Mouse (Mus musculus) left cerebral cortex, postnatal 14 days (tissue): ENCODE results near the gene Pnmt. TPM values are rescaled to one million over a fixed set of nuclear protein-coding genes. Genes with fewer than 3 reads are reported as not detected.

Experiments
- DNase-seq, 2 experiments: peaks; one replicate each; pipeline ENCODE4 v3.0.0; 2021 to 2022; ENCODE audit warnings: low spot score in 2 of 2, mixed read lengths in 1 of 2
- intact Hi-C: fragments of 180-260 bp; cut with DNase I; formaldehyde crosslinking; loops from one replicate; pipeline ENCODE4 v1.15.1; 2025
- total RNA-seq, 2 experiments: library from RNA; stranded (reverse); gene quantifications; 2 replicates each; pipeline ENCODE4 v1.2.3; 2021

Pnmt gene
- total RNA-seq, 2 experiments from 2014 or later: 0.78 to 1.0 TPM

DNA sequence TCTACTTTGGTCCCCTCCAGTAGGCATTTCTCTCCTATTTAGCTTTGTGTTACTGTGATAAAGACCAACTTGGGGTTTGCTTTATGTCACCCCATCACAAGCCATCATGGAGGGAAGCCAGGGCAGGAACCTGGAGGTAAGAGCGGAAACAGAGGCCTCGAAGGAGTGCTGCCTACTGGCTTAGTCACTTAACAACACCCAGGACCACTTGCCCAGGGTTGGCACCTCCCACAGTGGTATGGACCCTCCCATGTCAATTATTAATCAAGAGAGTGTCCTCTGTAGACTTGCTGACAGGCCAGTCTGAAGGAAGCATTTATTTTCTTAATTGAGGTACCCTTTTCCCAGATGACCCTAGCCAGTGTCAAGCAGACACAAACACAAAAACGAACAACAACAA, 14.6 kb downstream of the Pnmt start:
- DNase-seq: no peak
- intact Hi-C loops: no loop called here

- intact Hi-C loops: no loop called here
- no peak for DNase-seq
Observed at GRCm38 (mm10) chr11:98406621-98407020, 20.4 kb downstream of the Pnmt start.

GRCm38 (mm10) chr11:98408872-98409271, 22.6 kb downstream of the Pnmt start:
- DNase-seq: no peak
- intact Hi-C loops: no loop called here

DNA sequence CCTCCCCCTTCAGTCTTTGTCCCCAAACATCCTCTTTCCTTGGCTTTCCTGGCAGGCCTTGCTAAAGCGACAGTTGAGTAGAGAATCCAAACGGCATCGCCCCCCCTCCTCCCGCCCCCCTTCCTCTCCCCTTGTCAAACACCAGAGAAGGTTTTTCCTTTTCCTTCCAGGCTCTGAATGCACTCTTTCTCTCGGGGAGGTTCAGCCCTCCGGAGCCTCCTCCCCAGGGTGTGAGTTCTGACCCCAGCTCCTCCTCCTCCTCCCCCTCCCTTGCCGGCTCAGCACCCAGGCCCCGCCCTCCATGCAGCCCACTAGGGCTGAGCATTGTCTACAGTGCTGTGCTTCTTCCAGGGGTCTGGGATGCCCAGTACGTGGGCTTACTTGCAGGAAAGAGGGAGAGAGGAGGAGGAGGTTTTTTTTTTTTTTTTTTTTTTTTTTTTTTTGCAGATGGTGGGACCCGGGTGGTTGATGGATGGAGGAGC, 23.1 kb downstream of the Pnmt start:
- intact Hi-C loops: no loop called here
- DNase-seq: no peak

- peak in 1 of 2 experiments; percentile 34 for DNase-seq
- intact Hi-C loops: no loop called here
Observed at GRCm38 (mm10) chr11:98412273-98412796, 26.1 kb downstream of the Pnmt start, which contains the start of gene Erbb2. Gene Erbb2, plus strand, starts transcription at chr11:98412470.

- intact Hi-C loops: no loop called here
- DNase-seq: no peak
Observed at GRCm38 (mm10) chr11:98412797-98413301, 26.6 kb downstream of the Pnmt start.

- no peak for DNase-seq
- intact Hi-C loops: no loop called here
Observed at GRCm38 (mm10) chr11:98413731-98414130, 27.5 kb downstream of the Pnmt start.

DNA sequence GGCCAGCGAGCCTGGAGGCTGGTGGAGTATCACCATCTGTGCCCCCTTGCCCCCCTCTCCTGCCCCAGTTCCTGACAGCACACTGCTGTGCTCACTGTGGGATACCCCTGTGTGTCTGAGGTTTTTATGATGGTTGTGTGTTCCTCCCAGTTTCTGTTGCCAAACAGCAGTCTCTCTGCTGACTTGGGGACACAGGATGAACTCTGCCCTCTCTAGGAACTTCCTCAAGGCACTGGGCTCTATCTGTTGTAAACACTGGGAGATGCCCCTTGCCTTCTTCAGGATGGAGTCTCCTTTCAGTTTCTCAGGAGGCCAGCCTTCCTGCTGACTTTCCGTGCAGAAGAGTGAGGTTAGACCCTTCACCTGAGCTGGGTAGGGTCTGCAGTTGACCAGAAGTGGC, 27.9 kb downstream of the Pnmt start:
- intact Hi-C loops: no loop called here
- DNase-seq: no peak

DNA sequence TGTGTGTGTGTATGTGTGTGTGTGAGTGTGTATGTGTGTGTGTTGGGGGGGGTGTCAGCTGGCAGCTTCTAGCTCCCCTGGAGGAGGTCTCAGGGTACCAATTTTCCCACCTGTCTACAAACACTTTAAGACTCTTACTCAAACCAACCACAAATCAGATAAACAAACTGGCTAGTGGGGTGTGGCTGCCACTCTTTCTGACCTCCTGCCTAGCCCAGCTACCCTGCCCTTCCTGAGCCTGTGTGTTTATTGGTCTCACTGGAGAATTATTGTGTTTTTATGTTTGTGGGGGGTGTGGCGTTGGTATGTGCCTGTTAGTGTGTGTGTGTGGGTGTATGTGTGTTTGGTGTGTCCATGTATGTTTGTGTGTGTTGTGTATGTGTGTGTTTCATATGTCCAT, 30.8 kb downstream of the Pnmt start:
- DNase-seq: no peak
- intact Hi-C loops: no loop called here

DNA sequence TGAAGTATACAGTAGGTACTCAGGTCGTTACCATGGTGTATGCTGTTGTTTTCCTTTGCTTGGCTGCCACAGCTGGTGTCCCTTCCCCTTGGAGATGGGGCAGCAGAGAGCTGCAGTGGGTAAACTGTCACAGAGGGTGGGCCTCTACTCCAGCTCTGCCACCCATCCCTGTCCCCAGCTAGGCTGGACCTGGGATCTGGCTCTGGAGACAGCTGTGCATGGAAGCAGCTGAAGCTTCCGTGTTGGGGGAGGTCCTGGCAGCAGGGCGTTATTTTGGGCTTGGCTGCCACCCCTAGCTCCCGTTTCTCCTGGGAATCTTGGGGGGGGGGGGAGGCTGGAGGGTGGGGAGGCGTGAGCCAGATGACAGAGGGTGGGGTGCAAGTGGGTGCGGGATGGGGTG, 32.0 kb downstream of the Pnmt start:
- no peak for DNase-seq
- intact Hi-C loops: no loop called here

GRCm38 (mm10) chr11:98418939-98419547, 32.8 kb downstream of the Pnmt start:
- intact Hi-C loops: no loop called here

DNA sequence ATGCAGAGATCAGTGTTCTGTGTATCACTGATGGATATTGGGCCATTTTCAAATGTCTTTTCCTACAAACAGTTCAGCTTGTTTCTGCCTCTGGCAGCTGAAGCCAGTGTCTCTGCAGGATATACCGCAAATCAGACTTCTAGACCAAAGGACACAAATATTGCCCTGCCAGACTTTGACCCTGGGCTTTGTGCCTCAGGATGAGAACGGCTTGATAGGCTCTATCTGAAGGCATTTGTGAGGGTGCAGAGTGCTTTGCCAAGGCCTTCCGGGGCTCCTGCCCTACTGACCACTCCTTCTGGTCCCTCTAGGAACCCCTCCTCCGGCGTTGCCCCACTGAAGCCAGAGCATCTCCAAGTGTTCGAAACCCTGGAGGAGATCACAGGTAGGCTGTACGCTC, 40.3 kb downstream of the Pnmt start:
- no peak for DNase-seq
- intact Hi-C loops: no loop called here

More at GRCm38 (mm10) chr11:98418939-98419547, 32.8 kb downstream of the Pnmt start:
- no peak for DNase-seq

DNA sequence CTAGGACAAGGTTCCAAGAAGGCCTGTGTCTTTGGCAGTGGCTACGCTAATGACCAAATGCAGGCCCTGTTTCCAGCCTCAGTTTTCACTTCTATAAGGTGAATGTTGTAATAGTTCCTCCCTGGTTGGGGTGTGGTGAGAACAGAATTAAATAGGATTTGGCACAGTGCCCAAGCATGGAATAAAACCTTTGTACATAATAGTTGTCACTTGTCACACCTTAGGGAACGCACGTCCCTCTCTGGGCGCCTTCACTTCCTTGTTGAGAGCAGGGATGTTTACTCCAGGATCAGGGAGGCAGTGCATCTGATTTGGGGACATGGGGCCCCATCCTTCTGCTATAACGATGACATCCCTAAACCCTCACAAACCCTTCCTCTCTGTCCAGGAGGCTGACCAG, 42.2 kb downstream of the Pnmt start:
- DNase-seq: no peak
- intact Hi-C loops: no loop called here

DNA sequence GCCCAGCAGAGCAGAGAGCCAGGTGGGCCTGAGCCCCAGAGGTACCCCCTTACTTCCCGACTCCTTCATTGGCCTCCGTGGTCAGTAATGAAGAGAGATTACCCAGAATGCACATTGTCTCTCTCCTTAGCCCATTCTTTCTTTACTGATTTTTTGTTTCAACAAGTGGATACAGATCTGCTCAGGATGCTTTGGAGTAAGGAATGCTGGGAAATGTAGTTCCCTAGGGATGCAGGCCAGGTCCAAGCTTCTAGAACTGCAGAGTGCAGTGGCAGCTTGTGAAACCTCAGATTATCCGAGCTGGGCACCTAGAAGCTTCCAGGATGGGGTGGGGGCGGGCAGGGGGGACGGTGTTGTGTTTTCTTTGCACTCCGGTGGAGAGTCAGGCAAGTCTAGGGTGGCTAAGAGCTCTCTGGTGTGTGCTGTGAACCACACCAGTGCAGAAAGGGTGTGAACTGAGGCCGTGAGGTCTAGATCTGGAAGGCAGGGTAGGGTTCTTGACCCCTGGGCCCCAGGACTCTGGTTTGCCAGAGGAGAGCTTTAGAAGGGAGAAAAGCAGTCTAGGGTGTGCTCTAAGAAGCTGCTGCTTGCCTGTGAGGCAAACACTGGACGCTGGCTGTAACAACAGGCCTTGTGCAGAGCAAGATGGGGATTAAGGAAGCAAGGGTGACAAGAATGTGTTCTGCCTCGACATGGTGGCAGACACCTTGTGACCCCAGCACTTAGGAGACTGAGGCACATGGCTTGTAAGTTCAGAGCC, 45.7 kb downstream of the Pnmt start:
- no peak for DNase-seq
- intact Hi-C loops: no loop called here

GRCm38 (mm10) chr11:98435723-98436122, 49.5 kb downstream of the Pnmt start:
- no peak for DNase-seq
- intact Hi-C loops: loop anchor here (5.0 kb wide), 1 partner anchor 88 kb away; the partner anchor contains the start of gene Ppp1r1b

- intact Hi-C loops: loop anchor here (5.0 kb wide), 1 partner anchor 90 kb away; the partner anchor contains the start of gene Ppp1r1b
- no peak for DNase-seq
Observed at GRCm38 (mm10) chr11:98437441-98437840, 51.2 kb downstream of the Pnmt start.

Other genes starting within 250 kb of the Pnmt start
- gene Fbxl20, start 236.0 kb upstream of the Pnmt start, total RNA-seq: 10 to 100 TPM; 31.1 to 35.7 TPM
- gene Med1, start 193.2 kb upstream of the Pnmt start, total RNA-seq: 10 to 100 TPM; 46.9 to 52.8 TPM
- gene Cdk12, start 183.4 kb upstream of the Pnmt start, total RNA-seq: 10 to 100 TPM; 34.2 to 34.8 TPM
- gene Neurod2, start 56.8 kb upstream of the Pnmt start, total RNA-seq: 10 to 100 TPM; 65.9 to 67.1 TPM
- gene Ppp1r1b, start 38.0 kb upstream of the Pnmt start, total RNA-seq: 100 to 1,000 TPM; 101 to 133 TPM
- gene Stard3, start 28.1 kb upstream of the Pnmt start, total RNA-seq: 10 to 100 TPM; 24.9 to 27.2 TPM
- 10 to 100 TPM in 1 of 2 experiments, 1 to 10 TPM in 1; 8.8 to 13.1 TPM for gene Tcap, start 2.6 kb upstream of the Pnmt start, total RNA-seq
- 10 to 100 TPM; 10.7 to 11.1 TPM for gene Pgap3, start 14.0 kb downstream of the Pnmt start, total RNA-seq
- gene Erbb2, start 26.0 kb downstream of the Pnmt start, total RNA-seq: 1 to 10 TPM; 2.0 to 3.2 TPM
- 100 to 1,000 TPM; 105 to 106 TPM for gene Mien1, start 52.5 kb downstream of the Pnmt start, total RNA-seq
- 1 to 10 TPM; 1.6 to 4.4 TPM for gene Grb7, start 59.9 kb downstream of the Pnmt start, total RNA-seq
- gene Ikzf3, start 159.6 kb downstream of the Pnmt start, total RNA-seq: under 1 TPM; 0.21 to 0.62 TPM
- gene Zpbp2, start 164.6 kb downstream of the Pnmt start, total RNA-seq: not detected
- gene Ormdl3, start 200.9 kb downstream of the Pnmt start, total RNA-seq: 10 to 100 TPM; 44.6 to 49.4 TPM
- not detected for gene Lrrc3c, start 211.8 kb downstream of the Pnmt start, total RNA-seq
- gene Gm12355, start 239.2 kb downstream of the Pnmt start, total RNA-seq: 10 to 100 TPM; 10.3 to 12.7 TPM
- under 1 TPM; 0.31 to 0.38 TPM for gene Gsdma3, start 239.9 kb downstream of the Pnmt start, total RNA-seq